Mouse (Mus musculus): ENCODE measurements around the gene Cmtm5. TPM values are rescaled to one million over a fixed set of nuclear protein-coding genes. Genes with fewer than 3 reads are reported as not detected.

The Cmtm5 gene
- polyA plus RNA-seq (2017; shearing (Covaris generic)), result under 1 TPM in 1 of 2 experiments, not detected in 1; 0.43 TPM

GRCm38 (mm10) chr14:54935904-54936830 is at the start of gene Cmtm5:
Cmtm5 (plus strand) TSS chr14:54936261.

GRCm38 (mm10) chr14:54892200-54892599 is 43.9 kb upstream of the Cmtm5 start, which contains the start of gene Pabpn1:
Pabpn1 (plus strand) TSS chr14:54892500.

GRCm38 (mm10) chr14:54912886-54913285 is 23.2 kb upstream of the Cmtm5 start, which contains the start of gene Slc22a17:
Slc22a17 (minus strand) TSS chr14:54913132.

GRCm38 (mm10) chr14:54925349-54926342 is 10.4 kb upstream of the Cmtm5 start, which contains the start of gene Efs:
Efs (minus strand) TSS chr14:54926126.

GRCm38 (mm10) chr14:54932645-54933150 is 3.4 kb upstream of the Cmtm5 start, which contains the start of gene Il25:
Il25 (plus strand) TSS chr14:54932695.

GRCm38 (mm10) chr14:54966320-54966977 is 30.4 kb downstream of the Cmtm5 start, which contains the start of gene Myh6:
Myh6 (minus strand) TSS chr14:54966927.

GRCm38 (mm10) chr14:54976633-54977032 is 40.6 kb downstream of the Cmtm5 start, which contains the start of gene Gm17428:
Gm17428 (plus strand) TSS chr14:54976933.

Other genes starting within 250 kb of the Cmtm5 start
- 100 to 1,000 TPM in 1 of 2 experiments, 10 to 100 TPM in 1; 92.0 to 116 TPM for gene Acin1, start 249.3 kb upstream of the Cmtm5 start, polyA plus RNA-seq (2017; shearing (Covaris generic))
- gene Gm29776, start 237.4 kb upstream of the Cmtm5 start, polyA plus RNA-seq (2017; shearing (Covaris generic)), result under 1 TPM; 0.08 to 0.17 TPM
- under 1 TPM in 1 of 2 experiments, not detected in 1; 0.79 TPM for gene Cebpe, start 224.1 kb upstream of the Cmtm5 start, polyA plus RNA-seq (2017; shearing (Covaris generic))
- gene Slc7a8, start 154.3 kb upstream of the Cmtm5 start, polyA plus RNA-seq (2017; shearing (Covaris generic)), result under 1 TPM; 0.27 to 0.98 TPM
- gene Rnf212b, start 122.1 kb upstream of the Cmtm5 start, polyA plus RNA-seq (2017; shearing (Covaris generic)), result under 1 TPM in 1 of 2 experiments, not detected in 1; 0.28 TPM
- 10 to 100 TPM; 14.3 to 15.8 TPM for gene Homez, start 65.3 kb upstream of the Cmtm5 start, polyA plus RNA-seq (2017; shearing (Covaris generic))
- gene Ppp1r3e, start 58.7 kb upstream of the Cmtm5 start, polyA plus RNA-seq (2017; shearing (Covaris generic)), result 1 to 10 TPM in 1 of 2 experiments, under 1 TPM in 1; 0.54 to 1.5 TPM
- under 1 TPM; 0.20 to 0.21 TPM for gene Bcl2l2, start 52.9 kb upstream of the Cmtm5 start, polyA plus RNA-seq (2017; shearing (Covaris generic))
- gene Gm20521, start 52.8 kb upstream of the Cmtm5 start, polyA plus RNA-seq (2017; shearing (Covaris generic)), result under 1 TPM in 1 of 2 experiments, not detected in 1; 0.30 TPM
- 100 to 1,000 TPM; 180 to 240 TPM for gene Pabpn1, start 43.8 kb upstream of the Cmtm5 start, polyA plus RNA-seq (2017; shearing (Covaris generic))
- gene Slc22a17, start 23.1 kb upstream of the Cmtm5 start, polyA plus RNA-seq (2017; shearing (Covaris generic)), result 1 to 10 TPM; 3.1 to 7.2 TPM
- gene Efs, start 10.1 kb upstream of the Cmtm5 start, polyA plus RNA-seq (2017; shearing (Covaris generic)), result not detected
- gene Il25, start 3.6 kb upstream of the Cmtm5 start, polyA plus RNA-seq (2017; shearing (Covaris generic)), result not detected
- gene Myh6, start 30.7 kb downstream of the Cmtm5 start, polyA plus RNA-seq (2017; shearing (Covaris generic)), result under 1 TPM in 1 of 2 experiments, not detected in 1; 0.05 TPM
- not detected for gene Gm17428, start 40.7 kb downstream of the Cmtm5 start, polyA plus RNA-seq (2017; shearing (Covaris generic))
- under 1 TPM in 1 of 2 experiments, not detected in 1; 0.11 TPM for gene Myh7, start 58.4 kb downstream of the Cmtm5 start, polyA plus RNA-seq (2017; shearing (Covaris generic))
- gene Ngdn, start 79.2 kb downstream of the Cmtm5 start, polyA plus RNA-seq (2017; shearing (Covaris generic)), result 100 to 1,000 TPM; 108 to 134 TPM
- 1 to 10 TPM; 4.6 to 6.7 TPM for gene Zfhx2, start 156.1 kb downstream of the Cmtm5 start, polyA plus RNA-seq (2017; shearing (Covaris generic))
- 10 to 100 TPM in 1 of 2 experiments, 1 to 10 TPM in 1; 7.3 to 14.3 TPM for gene Thtpa, start 158.5 kb downstream of the Cmtm5 start, polyA plus RNA-seq (2017; shearing (Covaris generic))
- 100 to 1,000 TPM; 102 to 150 TPM for gene Ap1g2, start 170.3 kb downstream of the Cmtm5 start, polyA plus RNA-seq (2017; shearing (Covaris generic))
- gene Jph4, start 180.7 kb downstream of the Cmtm5 start, polyA plus RNA-seq (2017; shearing (Covaris generic)), result under 1 TPM in 1 of 2 experiments, not detected in 1; 0.32 TPM